Mouse (Mus musculus) myocyte (in vitro differentiated cells): ENCODE data around the gene Nup93. TPM values are rescaled to one million over a fixed set of nuclear protein-coding genes. Genes with fewer than 3 reads are reported as not detected.

ENCODE experiments used
- H3K27me3 ChIP-seq: one replicate; pipeline ENCODE4 v1.6.1; 2011; ENCODE audit not compliant: control insufficient read depth, insufficient read depth, insufficient read length
- H3K36me3 ChIP-seq: one replicate; pipeline ENCODE4 v1.6.1; 2011; ENCODE audit not compliant: control insufficient read depth, insufficient read depth
- H3K4me2 ChIP-seq: one replicate; pipeline ENCODE4 v1.6.1; 2011; ENCODE audit warnings: low read depth, control low read depth
- H3K4me3 ChIP-seq: one replicate; pipeline ENCODE4 v1.5.1; 2011; ENCODE audit warnings: mild to moderate bottlenecking, control low read depth, moderate library complexity
- H3K79me2 ChIP-seq: one replicate; pipeline ENCODE4 v1.6.1; 2011; ENCODE audit not compliant: control insufficient read depth, insufficient read depth
- H3ac ChIP-seq: one replicate; pipeline ENCODE4 v1.6.1; 2011; ENCODE audit not compliant: control insufficient read depth, insufficient read length
- CEBPB ChIP-seq: IDR thresholded peaks from 2 replicates; pipeline ENCODE4 v1.6.1; 2011; ENCODE audit warnings: mild to moderate bottlenecking, moderate library complexity; ENCODE audit not compliant: poor library complexity, insufficient read depth, severe bottlenecking
- E2F4 ChIP-seq: IDR thresholded peaks from one replicate; pipeline ENCODE4 v1.6.1; 2011; ENCODE audit warnings: mild to moderate bottlenecking, control low read depth, moderate library complexity; ENCODE audit not compliant: insufficient read depth
- MAX ChIP-seq: IDR thresholded peaks from one replicate; pipeline ENCODE4 v1.6.1; 2011; ENCODE audit warnings: low read depth, mild to moderate bottlenecking, control low read depth
- MYOD1 ChIP-seq, 3 experiments: IDR thresholded peaks; one replicate each; pipeline ENCODE4 v1.6.1; 2011; ENCODE audit warnings: control low read depth in 2 of 3, low read depth in 2 of 3, mild to moderate bottlenecking in 2 of 3, moderate library complexity in 1 of 3; ENCODE audit not compliant: insufficient read length in 2 of 3, control insufficient read depth in 1 of 3
- MYOG ChIP-seq, 3 experiments: IDR thresholded peaks; one replicate each; pipeline ENCODE4 v1.6.1; 2011; ENCODE audit warnings: control low read depth in 2 of 3, low read depth in 2 of 3, mild to moderate bottlenecking in 2 of 3; ENCODE audit not compliant: insufficient read length in 2 of 3, control insufficient read depth in 1 of 3, insufficient read depth in 1 of 3
- POLR2A ChIP-seq: IDR thresholded peaks from one replicate; pipeline ENCODE4 v1.6.1; 2011; ENCODE audit warnings: low read depth, mild to moderate bottlenecking, control low read depth, moderate library complexity; ENCODE audit not compliant: insufficient read length
- POLR2AphosphoS2 ChIP-seq: IDR thresholded peaks from one replicate; pipeline ENCODE4 v1.6.1; 2011; ENCODE audit warnings: low read depth, control low read depth; ENCODE audit not compliant: insufficient read length
- REST ChIP-seq: IDR thresholded peaks from one replicate; pipeline ENCODE4 v1.6.1; 2011; ENCODE audit warnings: mild to moderate bottlenecking, control low read depth, moderate library complexity; ENCODE audit not compliant: insufficient read depth, insufficient read length
- SRF ChIP-seq: IDR thresholded peaks from one replicate; pipeline ENCODE4 v1.6.1; 2011; ENCODE audit warnings: low read depth; ENCODE audit not compliant: control insufficient read depth, insufficient read length
- TCF12 ChIP-seq: IDR thresholded peaks from one replicate; pipeline ENCODE4 v1.6.1; 2011; ENCODE audit warnings: mild to moderate bottlenecking, control low read depth; ENCODE audit not compliant: poor library complexity, insufficient read depth, severe bottlenecking
- TCF3 ChIP-seq: IDR thresholded peaks from one replicate; pipeline ENCODE4 v1.6.1; 2011; ENCODE audit warnings: low read depth, control low read depth; ENCODE audit not compliant: insufficient read length
- USF1 ChIP-seq: IDR thresholded peaks from one replicate; pipeline ENCODE4 v1.6.1; 2011; ENCODE audit warnings: low read depth, mild to moderate bottlenecking, control low read depth, moderate library complexity
- polyA plus RNA-seq: library from polyadenylated mRNA; unstranded; fragments of >200 nt; fragmentation: generic; extraction: Trizol; gene quantifications from one replicate; pipeline ENCODE4 v1.2.1, GENCODE M21; 2012; ENCODE audit warnings: missing spikeins

Gene Nup93
- polyA plus RNA-seq, 1 experiment, result 38.1 TPM

DNA sequence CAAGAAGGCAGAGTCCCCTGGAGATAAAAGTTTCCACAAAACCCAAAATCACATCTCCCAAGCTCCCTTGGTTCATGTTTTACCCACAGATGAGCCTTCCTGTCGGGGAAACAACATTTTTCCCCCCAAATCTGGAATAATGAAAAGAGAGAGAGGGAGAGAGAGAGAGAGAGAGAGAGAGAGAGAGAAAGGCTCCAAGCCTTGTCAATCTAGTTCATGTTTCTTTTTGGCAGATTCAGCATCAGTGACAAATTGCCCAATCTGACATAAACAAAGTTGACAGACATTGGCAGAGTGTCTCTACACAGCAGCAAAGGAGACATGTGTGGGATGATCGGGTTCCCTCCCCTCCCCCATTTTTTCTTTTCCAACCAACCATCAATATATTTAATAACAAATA is 6.9 kb upstream of the Nup93 start:
- H3ac ChIP-seq, result no peak overlapping the region
- peaks cover 10% of the 10 kb centered on the region for H3K27me3 ChIP-seq
- H3K79me2 ChIP-seq, result no peaks in the 10 kb centered on the region
- H3K4me3 ChIP-seq, result no peak overlapping the region
- H3K4me2 ChIP-seq, result no peak overlapping the region
- TF ChIP-seq MYOD1 (IDR thresholded peaks at IDR 0.05; ENCODE audit: control insufficient read depth in 1 of 3, insufficient read length in 2 of 3, low read depth in 2 of 3) (no peak), MYOG (IDR thresholded peaks at IDR 0.05; ENCODE audit: control insufficient read depth in 1 of 3, insufficient read depth in 1 of 3, insufficient read length in 2 of 3, low read depth in 2 of 3) (no peak), TCF12 (no peak)
- no peaks in the 10 kb centered on the region for H3K36me3 ChIP-seq

DNA sequence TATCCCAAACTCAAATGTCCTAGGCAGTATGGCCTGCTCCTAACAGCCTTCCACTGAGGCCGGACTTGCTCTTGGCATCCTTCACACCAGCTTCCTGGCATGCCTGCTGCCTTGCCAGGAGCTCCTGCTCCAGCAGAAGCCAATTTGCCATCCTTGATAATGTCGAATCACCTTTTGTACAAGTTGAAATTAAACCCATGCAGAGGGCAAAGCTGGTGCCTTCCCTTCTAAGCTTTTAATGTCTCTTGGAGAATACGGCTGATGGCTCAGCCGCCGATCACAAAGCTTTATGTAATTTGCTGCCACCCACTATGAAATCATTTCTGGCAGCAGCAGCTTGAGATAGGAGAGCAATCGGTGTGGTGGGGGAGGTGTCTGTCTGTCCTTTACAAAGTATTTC is 4.7 kb upstream of the Nup93 start:
- no peak for TF ChIP-seq TCF3
- TF ChIP-seq REST, result no peak
- no peak for TF ChIP-seq MYOG (IDR thresholded peaks at IDR 0.05; ENCODE audit: control insufficient read depth in 1 of 3, insufficient read depth in 1 of 3, insufficient read length in 2 of 3, low read depth in 2 of 3)
- no peak for TF ChIP-seq MAX
- no peak for TF ChIP-seq CEBPB
- no peak for TF ChIP-seq POLR2A
- TF ChIP-seq E2F4, result no peak
- TF ChIP-seq TCF12, result no peak
- TF ChIP-seq MYOD1 (IDR thresholded peaks at IDR 0.05; ENCODE audit: control insufficient read depth in 1 of 3, insufficient read length in 2 of 3, low read depth in 2 of 3), result no peak
- TF ChIP-seq SRF, result no peak
- TF ChIP-seq POLR2AphosphoS2, result no peak
- TF ChIP-seq USF1, result no peak
- no peak overlapping the region for H3ac ChIP-seq
- H3K27me3 ChIP-seq, result peaks cover 10% of the 10 kb centered on the region
- H3K4me2 ChIP-seq, result no peak overlapping the region
- H3K36me3 ChIP-seq, result no peaks in the 10 kb centered on the region
- no peak overlapping the region for H3K4me3 ChIP-seq
- no peaks in the 10 kb centered on the region for H3K79me2 ChIP-seq

DNA sequence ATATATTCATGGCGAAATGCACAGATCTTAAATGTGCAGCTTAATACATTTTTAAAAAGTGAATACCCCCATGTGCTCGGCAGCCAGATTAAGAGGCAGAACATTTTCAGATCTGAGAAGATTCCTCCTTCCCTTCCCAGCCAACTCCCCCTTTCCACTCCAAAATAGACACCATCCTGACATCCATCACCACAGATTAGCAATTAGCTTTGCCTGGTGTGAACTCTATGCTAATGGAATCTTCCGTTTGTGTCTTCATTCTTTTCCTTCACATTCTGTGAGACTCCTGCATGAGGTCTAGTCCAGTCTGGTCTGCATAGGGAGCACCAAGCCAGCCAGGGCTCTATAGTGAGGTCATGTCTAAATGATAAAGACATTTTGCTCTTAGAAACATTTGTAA is 4.1 kb upstream of the Nup93 start:
- TF ChIP-seq POLR2AphosphoS2 (no peak), MYOG (IDR thresholded peaks at IDR 0.05; ENCODE audit: control insufficient read depth in 1 of 3, insufficient read depth in 1 of 3, insufficient read length in 2 of 3, low read depth in 2 of 3) (no peak), POLR2A (no peak), REST (no peak), MAX (no peak), MYOD1 (IDR thresholded peaks at IDR 0.05; ENCODE audit: control insufficient read depth in 1 of 3, insufficient read length in 2 of 3, low read depth in 2 of 3) (no peak), E2F4 (no peak), TCF3 (no peak), USF1 (no peak), CEBPB (no peak), TCF12 (no peak), SRF (no peak)
- Histone ChIP-seq H3K36me3 (no peaks in the 10 kb centered on the region), H3K4me3 (no peak overlapping the region), H3K4me2 (peak overlapping the region; percentile 24), H3ac (no peak overlapping the region), H3K27me3 (peaks cover 10% of the 10 kb centered on the region), H3K79me2 (peaks cover 4% of the 10 kb centered on the region)

DNA sequence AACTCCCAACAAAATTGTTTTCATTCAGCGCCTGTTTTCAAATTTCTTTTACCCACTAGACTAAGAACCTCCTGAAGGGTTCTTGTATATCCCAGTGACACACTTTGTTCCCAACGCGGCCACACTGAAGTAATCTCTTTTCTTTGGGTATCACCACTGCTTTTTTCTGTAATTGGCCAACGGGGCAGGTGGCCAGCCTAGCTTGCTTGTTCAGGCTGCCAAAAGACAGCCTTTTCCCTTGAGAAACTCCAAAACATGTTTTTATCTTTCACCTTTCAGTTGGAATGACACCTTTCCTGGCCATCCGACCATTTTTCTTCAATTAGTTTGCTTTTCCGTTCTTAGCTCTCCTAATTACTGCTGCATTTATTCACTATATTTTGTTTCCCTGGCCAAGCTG is 545 bp upstream of the Nup93 start:
- TF ChIP-seq POLR2A (no peak), CEBPB (no peak), TCF12 (no peak), POLR2AphosphoS2 (no peak), USF1 (no peak), MYOD1 (IDR thresholded peaks at IDR 0.05; ENCODE audit: control insufficient read depth in 1 of 3, insufficient read length in 2 of 3, low read depth in 2 of 3) (no peak), E2F4 (no peak), MAX (no peak), SRF (no peak), REST (no peak), MYOG (IDR thresholded peaks at IDR 0.05; ENCODE audit: control insufficient read depth in 1 of 3, insufficient read depth in 1 of 3, insufficient read length in 2 of 3, low read depth in 2 of 3) (no peak), TCF3 (no peak)
- H3K4me2 ChIP-seq, result peak overlapping the region; percentile 72
- peaks cover 34% of the 10 kb centered on the region for H3K79me2 ChIP-seq
- H3ac ChIP-seq, result peak overlapping the region; percentile 82
- H3K27me3 ChIP-seq, result peaks cover 10% of the 10 kb centered on the region
- H3K36me3 ChIP-seq, result no peaks in the 10 kb centered on the region
- H3K4me3 ChIP-seq, result peak overlapping the region; percentile 40

DNA sequence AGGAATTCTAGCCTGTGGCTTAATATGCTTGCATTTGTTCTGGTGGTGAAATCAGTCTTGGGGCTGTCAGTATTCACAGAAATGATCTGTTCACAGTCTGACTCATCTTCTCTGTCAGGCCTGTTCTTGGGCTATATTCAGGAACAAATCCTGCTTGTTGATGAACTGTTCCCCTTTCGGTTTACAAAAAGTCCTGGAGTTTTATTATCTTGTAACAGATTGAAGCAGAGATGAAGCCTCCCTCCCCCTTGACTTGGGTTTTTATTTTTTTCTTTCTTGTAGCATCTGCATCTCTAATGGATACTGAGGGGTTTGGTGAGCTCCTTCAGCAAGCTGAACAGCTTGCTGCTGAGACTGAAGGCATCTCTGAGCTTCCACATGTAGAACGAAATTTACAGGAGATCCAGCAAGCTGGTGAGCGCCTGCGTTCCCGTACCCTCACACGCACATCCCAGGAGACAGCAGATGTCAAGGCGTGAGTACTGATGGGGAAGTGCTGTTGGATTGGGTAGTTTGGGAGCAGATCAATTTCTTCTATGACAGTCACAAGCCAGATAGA is 13.1 kb downstream of the Nup93 start:
- H3K4me2 ChIP-seq, result peak overlapping the region; percentile 39
- no peak for TF ChIP-seq USF1
- no peak for TF ChIP-seq TCF12
- no peak for TF ChIP-seq TCF3
- no peak for TF ChIP-seq E2F4
- no peak for TF ChIP-seq REST
- no peak for TF ChIP-seq POLR2A
- TF ChIP-seq MAX, result no peak
- TF ChIP-seq MYOD1 (IDR thresholded peaks at IDR 0.05; ENCODE audit: control insufficient read depth in 1 of 3, insufficient read length in 2 of 3, low read depth in 2 of 3), result no peak
- H3K27me3 ChIP-seq, result no peaks in the 10 kb centered on the region
- no peaks in the 10 kb centered on the region for H3K79me2 ChIP-seq
- H3K36me3 ChIP-seq, result peaks cover 7% of the 10 kb centered on the region
- H3ac ChIP-seq, result no peak overlapping the region
- H3K4me3 ChIP-seq, result no peak overlapping the region
